Mouse (Mus musculus) c-Kit-positive CD71-positive TER-119-positive erythroid progenitor cells, embryonic 14.5 days (primary cell): ENCODE measurements around the gene Gm10181.
"Not testable (repeated sequence)": the region's sequence is repeated elsewhere in the genome, so short reads cannot be mapped to it uniquely, and the experiment has no call there.

ENCODE experiments used
- DNase-seq: peaks from one replicate; pipeline ENCODE4 v3.0.0-alpha.2; 2013; ENCODE audit warnings: low spot score

Gm10181 gene

GRCm38 (mm10) chr9:25089122-25089521 lies at the start of gene Gm10181:
Gene Gm10181, plus strand, starts transcription at chr9:25089422.
- no peak for DNase-seq

GRCm38 (mm10) chr9:25041665-25042064 lies 47.6 kb upstream of the Gm10181 start:
- DNase-seq, result peak; percentile 57

GRCm38 (mm10) chr9:25042162-25043111 lies 46.8 kb upstream of the Gm10181 start:
- no peak for DNase-seq

- no peak for DNase-seq
Observed at GRCm38 (mm10) chr9:25044325-25044724, 44.9 kb upstream of the Gm10181 start.

- no peak for DNase-seq
Observed at GRCm38 (mm10) chr9:25048289-25048688, 40.9 kb upstream of the Gm10181 start.

- DNase-seq, result no peak
Observed at GRCm38 (mm10) chr9:25048940-25049339, 40.3 kb upstream of the Gm10181 start.

- no peak for DNase-seq
Observed at GRCm38 (mm10) chr9:25051901-25052300, 37.3 kb upstream of the Gm10181 start.

- DNase-seq, result no peak
Observed at GRCm38 (mm10) chr9:25055650-25056376, 33.4 kb upstream of the Gm10181 start.

- no peak for DNase-seq
Observed at GRCm38 (mm10) chr9:25058726-25059125, 30.5 kb upstream of the Gm10181 start.

GRCm38 (mm10) chr9:25072666-25073065 lies 16.6 kb upstream of the Gm10181 start:
- DNase-seq, result no peak

- DNase-seq, result no peak
Observed at GRCm38 (mm10) chr9:25075977-25076376, 13.2 kb upstream of the Gm10181 start.

- DNase-seq, result no peak
Observed at GRCm38 (mm10) chr9:25076505-25076904, 12.7 kb upstream of the Gm10181 start.

GRCm38 (mm10) chr9:25090853-25091252 lies 1.6 kb downstream of the Gm10181 start:
- no peak for DNase-seq

GRCm38 (mm10) chr9:25102881-25103280 lies 13.7 kb downstream of the Gm10181 start:
- DNase-seq, result no peak

GRCm38 (mm10) chr9:25104638-25105037 lies 15.4 kb downstream of the Gm10181 start:
- peak; percentile 49 for DNase-seq

GRCm38 (mm10) chr9:25123590-25123989 lies 34.4 kb downstream of the Gm10181 start:
- DNase-seq, result not testable (repeated sequence)

- DNase-seq, result no peak
Observed at GRCm38 (mm10) chr9:25124048-25124447, 34.8 kb downstream of the Gm10181 start.

- DNase-seq, result no peak
Observed at GRCm38 (mm10) chr9:25132253-25132652, 43.0 kb downstream of the Gm10181 start.

- DNase-seq, result no peak
Observed at GRCm38 (mm10) chr9:25132920-25133319, 43.7 kb downstream of the Gm10181 start.

GRCm38 (mm10) chr9:25138900-25139299 lies 49.7 kb downstream of the Gm10181 start:
- DNase-seq, result no peak
